Mouse (Mus musculus) macrophage (primary cell): Measurements from ENCODE around the gene Epn3. TPM values are rescaled to one million over a fixed set of nuclear protein-coding genes. Genes with fewer than 3 reads are reported as not detected.

Experiments
- H3K27ac ChIP-seq: fragments of 350-480 bp; formaldehyde crosslinking; 2 replicates; pipeline ENCODE4 v1.9.0; 2021
- H3K36me3 ChIP-seq: fragments of 350-480 bp; formaldehyde crosslinking; 2 replicates; pipeline ENCODE4 v1.9.0; 2021; ENCODE audit errors: inconsistent target
- H3K4me3 ChIP-seq: fragments of 350-480 bp; formaldehyde crosslinking; 2 replicates; pipeline ENCODE4 v1.9.0; 2021; ENCODE audit errors: inconsistent target
- H3K79me2 ChIP-seq: fragments of 350-480 bp; formaldehyde crosslinking; 2 replicates; pipeline ENCODE4 v1.9.0; 2021; ENCODE audit errors: inconsistent target
- WGBS: methylation state at CpG from one replicate; pipeline ENCODE4 v1.1.7; 2026; ENCODE audit warnings: inconsistent platforms; ENCODE audit not compliant: missing documents; 5-methylcytosine and 5-hydroxymethylcytosine counted together
- polyA plus RNA-seq: library from polyadenylated mRNA; stranded (reverse); fragments of 250-400 nt; gene quantifications from 3 replicates; pipeline ENCODE4 v1.2.4, GENCODE M21; 2018; ENCODE audit warnings: inconsistent platforms

Epn3 gene
- polyA plus RNA-seq, 1 experiment from 2014 or later: not detected

GRCm38 (mm10) chr11:94469136-94470064 lies 30.4 kb downstream of the Epn3 start:
- Histone ChIP-seq H3K79me2 (no peaks in the 10 kb centered on the region), H3K36me3 (no peaks in the 10 kb centered on the region), H3K27ac (no peak overlapping the region), H3K4me3 (no peak overlapping the region)
- 54% methylated on average over 9 of the region's 9 CpGs for WGBS

GRCm38 (mm10) chr11:94468582-94469064 lies 31.2 kb downstream of the Epn3 start:
- WGBS: 76% methylated on average over 4 of the region's 4 CpGs
- H3K79me2 ChIP-seq: no peaks in the 10 kb centered on the region
- H3K27ac ChIP-seq: no peak overlapping the region
- H3K4me3 ChIP-seq: no peak overlapping the region
- no peaks in the 10 kb centered on the region for H3K36me3 ChIP-seq

- Histone ChIP-seq H3K27ac (no peak overlapping the region), H3K4me3 (no peak overlapping the region), H3K36me3 (no peaks in the 10 kb centered on the region), H3K79me2 (no peaks in the 10 kb centered on the region)
- WGBS: 91% methylated on average over 16 of the region's 17 CpGs
These were observed 33.4 kb downstream of the Epn3 start for GRCm38 (mm10) chr11:94466333-94466855.

- H3K27ac ChIP-seq: no peak overlapping the region
- H3K4me3 ChIP-seq: no peak overlapping the region
- WGBS: 94% methylated on average over 2 of the region's 2 CpGs
- H3K79me2 ChIP-seq: no peaks in the 10 kb centered on the region
- no peaks in the 10 kb centered on the region for H3K36me3 ChIP-seq
These were observed 35.6 kb downstream of the Epn3 start for GRCm38 (mm10) chr11:94464170-94464569.

- no peak overlapping the region for H3K27ac ChIP-seq
- no peaks in the 10 kb centered on the region for H3K36me3 ChIP-seq
- WGBS: 85% methylated on average over 11 of the region's 11 CpGs
- H3K4me3 ChIP-seq: no peak overlapping the region
- H3K79me2 ChIP-seq: no peaks in the 10 kb centered on the region
These were observed 37.9 kb downstream of the Epn3 start for GRCm38 (mm10) chr11:94461856-94462255.

- WGBS: 95% methylated on average over 15 of the region's 15 CpGs
- Histone ChIP-seq H3K27ac (no peak overlapping the region), H3K79me2 (no peaks in the 10 kb centered on the region), H3K36me3 (no peaks in the 10 kb centered on the region), H3K4me3 (no peak overlapping the region)
These were observed 42.8 kb downstream of the Epn3 start for GRCm38 (mm10) chr11:94457001-94457400.

- no peaks in the 10 kb centered on the region for H3K36me3 ChIP-seq
- H3K27ac ChIP-seq: no peak overlapping the region
- no peak overlapping the region for H3K4me3 ChIP-seq
- no peaks in the 10 kb centered on the region for H3K79me2 ChIP-seq
- 79% methylated on average over 3 of the region's 3 CpGs for WGBS
These were observed 43.4 kb downstream of the Epn3 start for GRCm38 (mm10) chr11:94456347-94456746.

- no peaks in the 10 kb centered on the region for H3K36me3 ChIP-seq
- no peaks in the 10 kb centered on the region for H3K79me2 ChIP-seq
- no peak overlapping the region for H3K27ac ChIP-seq
- no peak overlapping the region for H3K4me3 ChIP-seq
- WGBS: 83% methylated on average over 10 of the region's 10 CpGs
These were observed 44.5 kb downstream of the Epn3 start for GRCm38 (mm10) chr11:94455161-94455820.

- H3K4me3 ChIP-seq: no peak overlapping the region
- no peaks in the 10 kb centered on the region for H3K36me3 ChIP-seq
- H3K27ac ChIP-seq: no peak overlapping the region
- no peaks in the 10 kb centered on the region for H3K79me2 ChIP-seq
- 74% methylated on average over 5 of the region's 5 CpGs for WGBS
These were observed 45.0 kb downstream of the Epn3 start for GRCm38 (mm10) chr11:94454756-94455155.

GRCm38 (mm10) chr11:94451091-94451773 lies 48.5 kb downstream of the Epn3 start:
- no peak overlapping the region for H3K27ac ChIP-seq
- H3K79me2 ChIP-seq: no peaks in the 10 kb centered on the region
- 89% methylated on average over 12 of the region's 12 CpGs for WGBS
- H3K36me3 ChIP-seq: no peaks in the 10 kb centered on the region
- no peak overlapping the region for H3K4me3 ChIP-seq

- Histone ChIP-seq H3K27ac (no peak overlapping the region), H3K4me3 (no peak overlapping the region), H3K36me3 (no peaks in the 10 kb centered on the region), H3K79me2 (no peaks in the 10 kb centered on the region)
- WGBS: 88% methylated on average over 5 of the region's 5 CpGs
These were observed 49.9 kb downstream of the Epn3 start for GRCm38 (mm10) chr11:94449886-94450285.

GRCm38 (mm10) chr11:94449239-94449638 lies 50.5 kb downstream of the Epn3 start:
- Histone ChIP-seq H3K4me3 (no peak overlapping the region), H3K79me2 (no peaks in the 10 kb centered on the region), H3K27ac (no peak overlapping the region), H3K36me3 (no peaks in the 10 kb centered on the region)
- 86% methylated on average over 8 of the region's 8 CpGs for WGBS

- Histone ChIP-seq H3K36me3 (no peaks in the 10 kb centered on the region), H3K4me3 (no peak overlapping the region), H3K79me2 (no peaks in the 10 kb centered on the region), H3K27ac (no peak overlapping the region)
- WGBS: 50% methylated on average over 3 of the region's 3 CpGs
These were observed 52.8 kb downstream of the Epn3 start for GRCm38 (mm10) chr11:94447017-94447416.

GRCm38 (mm10) chr11:94445300-94445699 lies 54.5 kb downstream of the Epn3 start:
- Histone ChIP-seq H3K4me3 (no peak overlapping the region), H3K36me3 (no peaks in the 10 kb centered on the region), H3K79me2 (no peaks in the 10 kb centered on the region), H3K27ac (no peak overlapping the region)
- 87% methylated on average over 4 of the region's 4 CpGs for WGBS
